Mouse (Mus musculus): Measurements from ENCODE around the gene Ddx43. TPM values are rescaled to one million over a fixed set of nuclear protein-coding genes. Genes with fewer than 3 reads are reported as not detected.
A peak's percentile ranks its signal among the peaks of the same experiment; 100 is the strongest.

Ddx43 gene
- total RNA-seq, 2 experiments from 2014 or later: not detected

DNA sequence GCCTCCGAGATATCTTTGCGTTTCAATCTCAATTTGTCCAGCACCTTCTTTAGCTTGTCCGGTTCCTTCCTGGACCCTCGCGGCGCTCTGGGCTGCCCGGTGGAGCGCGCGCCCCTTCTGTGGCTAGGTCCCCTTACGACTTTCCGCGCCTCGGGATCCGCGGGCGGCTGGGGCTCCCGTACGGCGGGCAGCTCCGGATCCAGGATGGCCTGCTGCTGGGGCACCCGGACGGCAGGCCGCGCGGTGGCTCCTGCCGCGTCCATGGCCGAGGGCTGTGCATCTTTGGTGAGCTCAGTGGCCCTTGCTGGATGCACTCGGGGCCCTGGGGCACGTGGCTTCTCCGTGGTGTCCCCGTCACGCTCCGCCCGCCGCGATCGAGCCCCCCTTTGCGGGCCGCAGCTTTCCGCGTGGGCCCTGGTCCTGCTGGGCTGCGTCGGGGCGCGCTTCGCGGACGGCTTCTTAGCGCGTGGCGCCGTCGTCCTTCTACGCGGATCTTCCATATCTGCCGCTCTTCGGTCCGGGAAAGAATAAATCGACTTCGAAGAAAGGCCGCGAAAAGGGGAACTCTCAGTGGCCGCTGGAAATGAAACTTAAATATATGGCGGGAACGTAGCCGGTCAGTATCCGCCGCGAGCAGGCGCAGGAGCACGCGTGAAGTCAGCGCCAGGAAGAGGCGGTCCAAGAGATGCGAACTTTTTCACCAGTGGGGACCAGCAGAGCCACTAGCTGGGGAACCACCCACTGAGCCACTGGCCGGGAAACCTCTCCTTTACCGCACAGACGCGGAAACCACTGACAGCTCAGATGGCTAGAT, 47.2 kb downstream of the Ddx43 start, which contains the start of gene Cgas:
Gene Cgas, minus strand, starts transcription at position 659 of the 814 bp plus-strand sequence.
- peak; percentile 15 to 31 for DNase-seq

DNA sequence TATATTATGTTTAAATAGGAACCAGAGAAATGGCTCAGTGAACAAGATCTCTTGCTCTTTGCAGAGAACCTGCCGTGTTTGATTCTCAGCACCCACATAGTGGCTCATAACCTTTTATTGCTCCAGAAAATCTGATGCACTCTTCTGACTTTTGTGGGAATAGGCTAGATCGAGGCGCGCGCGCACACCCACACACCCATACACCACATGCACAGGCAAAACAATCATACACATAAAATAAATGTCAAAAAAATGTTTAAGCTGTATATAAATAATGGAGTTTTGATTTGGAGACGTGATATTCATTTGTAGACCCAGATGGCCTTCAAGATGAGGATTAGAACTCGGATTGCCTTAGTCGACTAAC, 52.0 kb downstream of the Ddx43 start:
- no peak for DNase-seq

DNA sequence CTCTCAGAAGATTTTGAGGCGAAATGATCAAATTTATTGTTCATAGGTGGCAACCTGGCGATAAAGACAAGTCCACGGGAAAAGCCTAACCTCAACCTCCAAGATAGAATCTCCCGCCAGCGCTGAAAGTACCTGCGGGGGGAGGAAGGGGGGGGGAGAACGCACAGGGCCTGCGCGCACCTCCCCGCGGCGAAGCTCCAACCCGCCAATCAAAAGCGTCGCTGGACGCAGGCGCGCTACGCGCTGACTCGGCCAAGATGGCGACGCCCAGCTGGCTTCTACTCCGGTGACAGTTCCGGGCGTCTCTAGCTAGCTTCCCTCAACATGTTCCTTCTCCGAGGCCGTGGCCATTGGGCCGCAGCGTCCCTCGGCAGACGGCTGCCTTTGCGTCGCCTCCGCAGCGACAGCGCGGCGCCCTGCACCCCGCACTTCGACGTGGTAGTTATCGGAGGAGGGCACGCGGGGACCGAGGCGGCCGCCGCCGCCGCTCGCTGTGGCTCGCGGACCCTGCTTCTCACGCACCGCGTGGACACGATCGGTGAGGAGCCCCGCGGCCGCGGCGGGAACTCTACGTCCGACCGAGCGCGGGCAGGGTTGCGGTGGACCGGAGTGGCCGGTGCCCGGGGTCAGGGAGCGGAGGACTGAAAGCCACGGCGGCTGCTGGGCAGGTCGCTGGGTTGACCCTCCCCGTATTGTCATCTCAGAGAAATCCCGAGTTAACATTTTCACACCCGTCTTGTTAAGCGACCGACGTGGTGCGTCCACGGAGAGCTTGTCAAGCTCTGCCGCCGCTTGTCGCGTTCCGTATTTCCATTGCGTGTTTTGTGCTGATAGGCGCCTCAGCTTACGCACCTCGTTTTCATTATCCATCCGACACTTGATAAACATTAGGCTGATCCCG, 52.6 kb downstream of the Ddx43 start, which contains the start of the genes Mto1 and Gm17324:
Gene Mto1, plus strand, starts transcription at position 236 of the 901 bp plus-strand sequence.
Gene Gm17324, minus strand, starts transcription at position 814 of the 901 bp plus-strand sequence.
- DNase-seq: peak; percentile 88 to 89

DNA sequence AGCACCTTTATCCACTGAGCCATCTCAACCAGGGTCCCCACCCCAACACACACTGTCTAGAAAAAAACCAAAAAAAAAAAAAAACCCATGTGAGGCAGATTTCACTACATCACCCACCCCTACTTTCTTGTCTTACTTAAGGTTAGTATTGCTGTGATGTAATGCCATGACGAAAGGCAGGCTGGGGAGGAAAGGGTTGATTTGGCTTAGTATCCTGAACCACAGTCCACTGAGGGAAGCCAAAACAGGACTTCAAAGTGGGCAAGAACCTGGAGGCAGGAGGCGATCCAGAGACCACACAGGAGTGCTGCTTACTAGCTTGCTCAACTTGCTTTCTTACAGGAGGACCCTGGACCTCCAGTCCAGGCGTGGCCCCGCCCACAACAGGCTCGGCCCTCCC, 54.8 kb downstream of the Ddx43 start:
- DNase-seq: no peak

DNA sequence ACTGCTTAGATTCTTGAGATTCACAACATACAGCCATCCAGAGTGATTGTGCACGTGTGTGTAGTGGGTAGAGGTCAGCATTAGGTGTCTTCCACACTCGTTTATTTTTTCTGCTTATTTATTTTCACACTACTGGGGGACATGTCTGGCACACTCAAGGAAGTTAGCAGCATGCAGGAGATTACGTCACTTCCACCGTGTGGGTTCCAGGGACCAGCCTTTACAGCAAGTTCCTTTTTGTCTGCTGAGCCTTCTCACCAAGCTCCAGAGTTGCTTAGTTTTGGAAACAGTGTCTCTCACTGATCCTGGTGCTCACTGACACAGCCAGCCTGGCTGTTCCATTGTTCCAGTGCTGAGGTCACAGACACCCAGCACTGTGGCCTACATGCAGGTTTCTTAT, 55.8 kb downstream of the Ddx43 start:
- no peak for DNase-seq

DNA sequence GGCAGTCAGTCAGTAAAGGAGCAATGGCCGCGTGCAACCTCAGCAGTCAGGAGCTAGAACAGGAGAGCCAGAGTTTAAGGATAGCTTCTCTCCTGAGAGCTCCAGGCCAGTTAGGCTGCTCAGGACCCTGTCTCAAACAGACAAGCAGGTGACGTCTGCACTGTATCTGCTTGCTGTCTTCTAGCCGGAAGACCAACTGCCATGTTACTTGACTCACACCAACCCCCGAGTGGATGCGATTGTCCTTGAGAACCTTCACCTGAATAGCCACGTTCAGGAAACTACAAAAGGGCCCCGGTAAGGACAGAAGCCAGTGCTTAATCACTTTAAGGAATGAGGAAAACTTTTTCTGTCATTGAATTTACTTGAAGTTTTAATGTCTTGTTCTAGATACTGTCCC, 61.4 kb downstream of the Ddx43 start:
- no peak for DNase-seq

DNA sequence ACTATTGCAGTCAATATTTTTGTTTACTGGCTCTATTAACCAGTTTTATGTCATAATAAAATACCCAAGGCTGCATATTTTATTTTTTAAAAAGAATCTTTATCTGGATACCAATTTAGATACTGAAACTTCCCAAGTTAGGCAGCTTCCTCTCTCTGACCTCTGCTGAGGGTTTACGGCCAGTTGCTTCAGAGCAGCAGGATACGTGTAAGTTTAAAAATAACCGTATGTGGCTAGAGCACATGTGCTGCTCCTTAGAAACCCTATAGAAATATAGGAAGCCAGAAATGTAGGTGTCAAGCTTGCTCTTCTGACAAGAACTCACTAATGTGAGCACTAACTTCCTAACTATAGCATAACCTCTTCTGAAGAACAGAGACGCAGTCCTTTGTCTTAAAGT, 67.8 kb downstream of the Ddx43 start:
- no peak for DNase-seq

DNA sequence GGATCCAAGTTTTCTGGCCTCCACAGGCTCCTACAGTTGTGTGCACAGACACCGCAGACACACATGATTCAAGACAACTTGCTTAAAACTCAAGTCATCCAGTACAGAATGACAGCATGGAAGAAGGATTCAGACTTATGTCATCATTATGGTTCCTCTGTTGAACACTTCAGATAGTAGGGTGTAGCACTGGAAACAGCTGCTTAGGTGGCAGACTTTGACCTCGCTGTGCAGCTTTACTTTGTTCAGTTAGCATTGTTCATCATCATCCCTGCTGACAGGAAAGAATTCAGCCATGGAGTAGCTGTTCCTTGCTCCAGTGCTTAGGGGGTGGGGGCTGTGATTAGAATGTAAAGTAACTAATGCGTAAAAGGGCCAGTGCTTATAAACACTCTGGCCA, 70.1 kb downstream of the Ddx43 start:
- DNase-seq: no peak

Other genes with a start within 250 kb of the Ddx43 start
- 10 to 100 TPM; 43.1 to 51.3 TPM for gene Gsta4, start 213.0 kb upstream of the Ddx43 start, total RNA-seq (2021)
- not detected for gene Gsta1, start 165.1 kb upstream of the Ddx43 start, total RNA-seq (2021)
- gene Gm3776, start 138.6 kb upstream of the Ddx43 start, total RNA-seq (2021): not detected
- not detected for gene Gm10639, start 105.9 kb upstream of the Ddx43 start, total RNA-seq (2021)
- gene Omt2a, start 81.0 kb upstream of the Ddx43 start, total RNA-seq (2021): not detected
- not detected for gene Omt2b, start 68.2 kb upstream of the Ddx43 start, total RNA-seq (2021)
- gene Gsta2, start 40.0 kb upstream of the Ddx43 start, total RNA-seq (2021): not detected
- not detected for gene Dppa5a, start 27.6 kb upstream of the Ddx43 start, total RNA-seq (2021)
- gene Ooep, start 17.1 kb upstream of the Ddx43 start, total RNA-seq (2021): not detected
- gene Cgas, start 47.5 kb downstream of the Ddx43 start, total RNA-seq (2021): under 1 TPM; 0.58 to 0.77 TPM
- 10 to 100 TPM; 24.3 to 26.3 TPM for gene Mto1, start 52.4 kb downstream of the Ddx43 start, total RNA-seq (2021)
- 1 to 10 TPM; 1.1 TPM for gene Gm17324, start 53.0 kb downstream of the Ddx43 start, total RNA-seq (2021)
- gene Eef1a1, start 93.4 kb downstream of the Ddx43 start, total RNA-seq (2021): 1,000 to 10,000 TPM; 2,932 to 3,031 TPM
- 10 to 100 TPM; 21.1 to 21.7 TPM for gene Slc17a5, start 192.3 kb downstream of the Ddx43 start, total RNA-seq (2021)
- 1 to 10 TPM; 2.9 to 3.2 TPM for gene Cd109, start 219.8 kb downstream of the Ddx43 start, total RNA-seq (2021)